Mouse (Mus musculus): Measurements from ENCODE around the gene Sf1.

- TF ChIP-seq CTCF (IDR thresholded peaks at IDR 0.05; ENCODE audit: low read depth, low read length): no peak
- TF ChIP-seq POLR2A (IDR thresholded peaks at IDR 0.05; ENCODE audit: borderline replicate concordance, low read depth, low read length): no peak
Observed at GRCm38 (mm10) chr19:6354030-6354429, 9.5 kb upstream of the Sf1 start.

Data from bone marrow macrophage, adult 2 months (primary cell).